Mouse (Mus musculus) mature B cell (primary cell): Measurements from ENCODE around the gene AI182371.

ENCODE experiments used
- in situ Hi-C: fragments of 300-500 bp; cut with MboI; formaldehyde crosslinking; loops from 2 replicates; pipeline ENCODE4 v1.14.3; 2019

Gene AI182371

GRCm38 (mm10) chr2:35101443-35101842, at the start of gene AI182371:
Gene AI182371, minus strand, starts transcription at chr2:35101543.
- in situ Hi-C loops = no loop called here

- in situ Hi-C loops = no loop called here
These were observed 47.5 kb upstream of the AI182371 start for GRCm38 (mm10) chr2:35148806-35149205.

- in situ Hi-C loops = no loop called here
These were observed 40.3 kb upstream of the AI182371 start for GRCm38 (mm10) chr2:35141673-35142072.

GRCm38 (mm10) chr2:35138576-35138975, 37.2 kb upstream of the AI182371 start:
- in situ Hi-C loops = no loop called here

- in situ Hi-C loops = no loop called here
These were observed 32.5 kb upstream of the AI182371 start for GRCm38 (mm10) chr2:35133891-35134290.

- in situ Hi-C loops = no loop called here
These were observed 31.3 kb upstream of the AI182371 start for GRCm38 (mm10) chr2:35132662-35133055.

GRCm38 (mm10) chr2:35131991-35132661, 30.8 kb upstream of the AI182371 start:
- in situ Hi-C loops = no loop called here

GRCm38 (mm10) chr2:35131491-35131890, 30.1 kb upstream of the AI182371 start:
- in situ Hi-C loops = no loop called here

GRCm38 (mm10) chr2:35124716-35125115, 23.4 kb upstream of the AI182371 start:
- in situ Hi-C loops = no loop called here

GRCm38 (mm10) chr2:35110521-35110920, 9.2 kb upstream of the AI182371 start:
- in situ Hi-C loops = no loop called here

GRCm38 (mm10) chr2:35109924-35110304, 8.6 kb upstream of the AI182371 start:
- in situ Hi-C loops = no loop called here

GRCm38 (mm10) chr2:35109141-35109923, 8.0 kb upstream of the AI182371 start, which contains the start of gene Cntrl:
Gene Cntrl, plus strand, starts transcription at chr2:35109492.
- in situ Hi-C loops = no loop called here

- in situ Hi-C loops = no loop called here
These were observed 7.4 kb upstream of the AI182371 start for GRCm38 (mm10) chr2:35108712-35109111.

- in situ Hi-C loops = no loop called here
These were observed 6.8 kb upstream of the AI182371 start for GRCm38 (mm10) chr2:35107984-35108635.

- in situ Hi-C loops = no loop called here
These were observed 3.5 kb upstream of the AI182371 start for GRCm38 (mm10) chr2:35104843-35105242.

GRCm38 (mm10) chr2:35103558-35103957, 2.2 kb upstream of the AI182371 start:
- in situ Hi-C loops = no loop called here

- in situ Hi-C loops = no loop called here
These were observed 1.4 kb upstream of the AI182371 start for GRCm38 (mm10) chr2:35102777-35103176.

- in situ Hi-C loops = no loop called here
These were observed 814 bp downstream of the AI182371 start for GRCm38 (mm10) chr2:35100529-35100928.

GRCm38 (mm10) chr2:35087418-35087817, 13.9 kb downstream of the AI182371 start:
- in situ Hi-C loops = no loop called here

- in situ Hi-C loops = no loop called here
These were observed 22.2 kb downstream of the AI182371 start for GRCm38 (mm10) chr2:35079166-35079565.

GRCm38 (mm10) chr2:35074328-35074727, 27.0 kb downstream of the AI182371 start:
- in situ Hi-C loops = no loop called here

GRCm38 (mm10) chr2:35072547-35072946, 28.8 kb downstream of the AI182371 start:
- in situ Hi-C loops = no loop called here

- in situ Hi-C loops = no loop called here
These were observed 31.1 kb downstream of the AI182371 start for GRCm38 (mm10) chr2:35070275-35070674.
